Mouse (Mus musculus) lung, adult 2 months (tissue): Measurements from ENCODE around the gene Grem1.

Experiments
- CTCF ChIP-seq: fragments of 200-500 bp; IDR thresholded peaks from 2 replicates; pipeline ENCODE4 v1.5.1; 2011; ENCODE audit warnings: mild to moderate bottlenecking, low read length, control low read depth; ENCODE audit not compliant: insufficient read depth
- POLR2A ChIP-seq: fragments of 200-500 bp; IDR thresholded peaks from 2 replicates; pipeline ENCODE4 v1.6.1; 2011; ENCODE audit warnings: low read depth, mild to moderate bottlenecking, control low read depth, low read length, borderline replicate concordance; ENCODE audit errors: extremely low read depth

- TF ChIP-seq POLR2A (no peak), CTCF (no peak)
These were observed 29.4 kb upstream of the Grem1 start for GRCm38 (mm10) chr2:113787882-113788281.
